Comparison of ENCODE assay signal across 8 mouse cellular contexts in genomic region chr5:142877337-142878280, GRCm38 (mm10). TPM values are rescaled to one million over a fixed set of nuclear protein-coding genes. Genes with fewer than 3 reads are reported as not detected.
A peak's percentile ranks its signal among the peaks of the same experiment; 100 is the strongest.
DNase-seq lines count a peak whose midpoint lies in the region; ATAC-seq and TF ChIP-seq lines count a peak whose summit lies in the region.

No protein-coding gene starts in this region.

- no peak overlapping the region for H3K4me3 ChIP-seq in hindbrain, embryonic 11.5 days (ENCODE audit: low read depth, low read length)
- no peak overlapping the region for H3K4me3 ChIP-seq in lung, embryonic 16.5 days (ENCODE audit: low read length)
- no peak overlapping the region for H3K4me3 ChIP-seq in thymus, adult 2 months (ENCODE audit: control insufficient read depth, insufficient read depth, low read length)

- H3K27me3 ChIP-seq in hindbrain, embryonic 11.5 days (ENCODE audit: control insufficient read depth, insufficient read depth, low read length): no peaks in the 10 kb centered on the region
- H3K27me3 ChIP-seq in lung, embryonic 16.5 days (ENCODE audit: control insufficient read depth, insufficient read depth, low read depth, low read length): no peaks in the 10 kb centered on the region
- H3K27me3 ChIP-seq in thymus, adult 2 months (ENCODE audit: control insufficient read depth, insufficient read depth, low read length): no peaks in the 10 kb centered on the region

- H3K9ac ChIP-seq in hindbrain, embryonic 11.5 days (ENCODE audit: low read depth, low read length): no peak overlapping the region
- no peak overlapping the region for H3K9ac ChIP-seq in lung, embryonic 16.5 days (ENCODE audit: low read length)

- H3K9me3 ChIP-seq in hindbrain, embryonic 11.5 days (ENCODE audit: control insufficient read depth, low read length): no peaks in the 10 kb centered on the region
- H3K9me3 ChIP-seq in lung, embryonic 16.5 days (ENCODE audit: control insufficient read depth, low read length): no peaks in the 10 kb centered on the region

- no peak overlapping the region for H3K4me2 ChIP-seq in hindbrain, embryonic 11.5 days (replicated peaks; ENCODE audit: low read depth, low read length)
- no peak overlapping the region for H3K4me2 ChIP-seq in lung, embryonic 16.5 days (ENCODE audit: low read depth, low read length)

- H3K4me1 ChIP-seq in hindbrain, embryonic 11.5 days (replicated peaks; ENCODE audit: control insufficient read depth, insufficient read depth, low read length): peaks cover 4% of the 10 kb centered on the region
- peaks cover 11% of the 10 kb centered on the region for H3K4me1 ChIP-seq in lung, embryonic 16.5 days (replicated peaks; ENCODE audit: control insufficient read depth, insufficient read depth, low read length)
- peaks cover 33% of the 10 kb centered on the region for H3K4me1 ChIP-seq in thymus, adult 2 months (replicated peaks; ENCODE audit: control insufficient read depth, insufficient read depth, low read length)

- peak; percentile 44 for DNase-seq in MEL-GATA-1-ER (ENCODE audit: extremely low read depth, low read depth)
- peak; percentile 81 for DNase-seq in cerebellum, adult 8-10 months
- DNase-seq in forelimb bud, embryonic 11.5 days (ENCODE audit: low read depth, low spot score): peak; percentile 85
- DNase-seq in hindbrain, embryonic 11.5 days (ENCODE audit: low spot score): peak; percentile 91
- DNase-seq in layer of hippocampus, postnatal 10 days (ENCODE audit: low spot score in 2 of 2): peak; percentile 95
- DNase-seq in ovary, postnatal 10 days (ENCODE audit: low spot score): peak; percentile 74
- peak; percentile 94 for DNase-seq in thymus, adult 2 months

- H3K27ac ChIP-seq in hindbrain, embryonic 11.5 days (ENCODE audit: low read depth, low read length): 0 out of 2 replicates have a peak overlapping the region, but pooled peaks have one; percentile 3
- no peak overlapping the region for H3K27ac ChIP-seq in lung, embryonic 16.5 days (ENCODE audit: low read length)
- H3K27ac ChIP-seq in thymus, adult 2 months (ENCODE audit: control insufficient read depth, insufficient read depth, low read length): no peak overlapping the region

- no peak for TF ChIP-seq POLR2A in thymus, adult 2 months (IDR thresholded peaks at IDR 0.05; ENCODE audit: control insufficient read depth, extremely low read depth, insufficient read depth, low read length, poor library complexity)

- no peaks in the 10 kb centered on the region for H3K36me3 ChIP-seq in hindbrain, embryonic 11.5 days (ENCODE audit: control insufficient read depth, insufficient read depth, low read length)
- H3K36me3 ChIP-seq in lung, embryonic 16.5 days (ENCODE audit: control insufficient read depth, insufficient read depth, low read length): no peaks in the 10 kb centered on the region; the same call in 1 of the 2 replicates
- H3K36me3 ChIP-seq in thymus, adult 2 months (ENCODE audit: control insufficient read depth, insufficient read depth, low read length): no peaks in the 10 kb centered on the region

- TF ChIP-seq CTCF in thymus, adult 2 months (IDR thresholded peaks at IDR 0.05; ENCODE audit: borderline replicate concordance, control insufficient read depth, extremely low read depth, insufficient read depth, low read length, poor library complexity): peak; percentile 99

- ATAC-seq in hindbrain, embryonic 11.5 days (ENCODE audit: low FRiP score): peak; percentile 66
- peak; percentile 49 for ATAC-seq in lung, embryonic 16.5 days (ENCODE audit: low read depth)

- 31% methylated on average over 11 of the region's 11 CpGs for WGBS in hindbrain, embryonic 11.5 days
- WGBS in lung, embryonic 16.5 days: 31% methylated on average over 11 of the region's 11 CpGs
- 28% methylated on average over 11 of the region's 11 CpGs for WGBS in thymus, adult 2 months

RNA-seq across cellular contexts. Expression of gene Fbxl18, which starts 17.6 kb away (rescaled TPM):
- 12.1 and 14.5 TPM in 2 replicates for polyA plus RNA-seq in hindbrain, embryonic 11.5 days (2014; fragmentation: Nextera tagmentation; extraction: Ambion mirVana)
- total RNA-seq in layer of hippocampus, postnatal 10 days (2021): 10 to 100 TPM; 38.5 to 40.1 TPM
- polyA plus RNA-seq in lung, embryonic 16.5 days (2015; fragmentation: Nextera tagmentation; extraction: Ambion mirVana): 9.5 and 10.3 TPM in 2 replicates
- polyA plus RNA-seq in thymus, adult 2 months (2012; rRNA removed): 25.8 and 29.9 TPM in 2 replicates

RNA-seq across cellular contexts. Expression of gene Actb, which starts 28.9 kb away (rescaled TPM):
- 15,671 and 16,656 TPM in 2 replicates for polyA plus RNA-seq in hindbrain, embryonic 11.5 days (2014; fragmentation: Nextera tagmentation; extraction: Ambion mirVana)
- total RNA-seq in layer of hippocampus, postnatal 10 days (2021): 1,000 to 10,000 TPM; 4,137 to 4,167 TPM
- polyA plus RNA-seq in lung, embryonic 16.5 days (2015; fragmentation: Nextera tagmentation; extraction: Ambion mirVana): 16,153 and 18,603 TPM in 2 replicates
- 6,903 and 9,637 TPM in 2 replicates for polyA plus RNA-seq in thymus, adult 2 months (2012; rRNA removed)

Comparison
In these comparisons a context has a peak if more than half of its experiments do, and no peak if none do; other contexts are left out.
1. DNase-seq: peak in every context shown above with its lines; median percentile 95 in layer of hippocampus, postnatal 10 days; 94 in thymus, adult 2 months; 91 in hindbrain, embryonic 11.5 days; 85 in forelimb bud, embryonic 11.5 days; 81 in cerebellum, adult 8-10 months; 74 in ovary, postnatal 10 days; 44 in MEL-GATA-1-ER.